Mouse (Mus musculus) heart, adult 2 months (tissue): ENCODE measurements around the gene Zfp981. TPM values are rescaled to one million over a fixed set of nuclear protein-coding genes. Genes with fewer than 3 reads are reported as not detected.
"Not testable (repeated sequence)": the region's sequence is repeated elsewhere in the genome, so short reads cannot be mapped to it uniquely, and the experiment has no call there.

Experiments
- DNase-seq, 2 experiments: peaks; one replicate each; pipeline ENCODE4 v3.0.0; 2021
- H3K27ac ChIP-seq: fragments of 200-600 bp; 2 replicates; pipeline ENCODE4 v1.8.1; 2022
- H3K27me3 ChIP-seq: fragments of 200-500 bp; 2 replicates; pipeline ENCODE4 v1.6.1; 2012; ENCODE audit warnings: mild to moderate bottlenecking, low read length, inconsistent platforms, mixed read lengths; ENCODE audit not compliant: control insufficient read depth, insufficient read depth
- H3K36me3 ChIP-seq: fragments of 200-500 bp; 2 replicates; pipeline ENCODE4 v1.6.1; 2012; ENCODE audit warnings: low read length, inconsistent platforms; ENCODE audit not compliant: control insufficient read depth, insufficient read depth
- H3K4me1 ChIP-seq: fragments of 200-500 bp; 2 replicates; pipeline ENCODE4 v1.6.1; 2011; ENCODE audit warnings: low read length; ENCODE audit not compliant: control insufficient read depth, insufficient read depth
- H3K4me3 ChIP-seq: fragments of 200-600 bp; 2 replicates; pipeline ENCODE4 v1.8.1; 2022
- H3K79me2 ChIP-seq: fragments of 200-500 bp; replicated peaks from 2 replicates; pipeline ENCODE4 v1.6.1; 2012; ENCODE audit warnings: mild to moderate bottlenecking, inconsistent platforms, low read length, moderate library complexity, mixed read lengths; ENCODE audit not compliant: control insufficient read depth, insufficient read depth
- H3K9ac ChIP-seq: fragments of 200-500 bp; 2 replicates; pipeline ENCODE4 v1.6.1; 2012; ENCODE audit warnings: low read depth, mild to moderate bottlenecking, control low read depth, inconsistent platforms, low read length, mixed read lengths
- CTCF ChIP-seq: fragments of 200-600 bp; IDR thresholded peaks from 2 replicates; pipeline ENCODE4 v1.8.1; 2022; ENCODE audit warnings: antibody characterized with exemption, mild to moderate bottlenecking, moderate library complexity
- EP300 ChIP-seq: fragments of 200-500 bp; IDR thresholded peaks from 2 replicates; pipeline ENCODE4 v1.6.1; 2011; ENCODE audit warnings: low read depth, low read length, control low read depth; ENCODE audit not compliant: insufficient read depth
- POLR2A ChIP-seq: fragments of 200-500 bp; IDR thresholded peaks from 2 replicates; pipeline ENCODE4 v1.6.1; 2011; ENCODE audit warnings: mild to moderate bottlenecking, low read depth, low read length, control low read depth; ENCODE audit not compliant: insufficient read depth
- WGBS: fragments of 180-500 bp; shearing (Covaris S2); methylation state at CpG from one replicate; pipeline ENCODE4 v1.1.7; 2018; 5-methylcytosine and 5-hydroxymethylcytosine counted together
- intact Hi-C: fragments of 180-260 bp; cut with DNase I; formaldehyde crosslinking; loops from one replicate; pipeline ENCODE4 v1.15.1; 2025
- long read RNA-seq: library from polyadenylated mRNA; stranded (forward); transcript quantifications from one replicate; pipeline ENCODE4 v2.0.0, GENCODE M21; 2021
- polyA plus RNA-seq: library from polyadenylated mRNA; depleted of rRNA; stranded (reverse); fragments of >200 nt; gene quantifications from 2 replicates; pipeline ENCODE4 v1.2.3, GENCODE M21; 2012; rRNA removed
- total RNA-seq, 2 experiments: library from RNA; stranded (reverse); gene quantifications; 2 replicates each; pipeline ENCODE4 v1.2.3; 2021

Gene Zfp981
- under 1 TPM; 0.48 to 0.55 TPM for total RNA-seq
- polyA plus RNA-seq: 0.04 TPM in 1 of 2 replicates, not detected in the other
- long read RNA-seq, partial matches to known transcripts: 0 of 3 reads
- long read RNA-seq, other reads (novel, unspliced or antisense): 3 of 3 reads

DNA sequence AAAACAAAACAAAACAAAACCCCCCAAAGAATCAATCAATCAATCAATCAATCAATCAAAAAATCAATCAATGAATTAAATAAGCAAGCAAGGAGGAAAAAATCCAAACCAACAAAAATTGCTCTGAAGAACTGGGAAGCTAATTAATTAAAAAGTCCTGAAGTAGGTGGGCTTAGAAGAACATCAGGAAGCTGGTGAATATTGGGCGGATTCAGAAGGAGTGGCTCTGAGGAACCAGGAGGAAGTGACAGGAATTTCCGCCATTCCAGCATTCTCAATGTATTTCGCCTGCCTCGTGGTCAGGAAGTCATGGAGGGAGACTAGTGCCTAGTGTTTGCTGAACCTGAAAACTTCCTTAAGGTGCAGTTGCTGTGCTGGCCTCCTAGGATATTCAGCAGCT is at the start of gene Zfp981:
Gene Zfp981 (plus strand): TSS at position 301 of the 400 bp plus-strand sequence.
- intact Hi-C loops, DNase-seq, H3K4me3 ChIP-seq, H3K36me3 ChIP-seq, H3K79me2 ChIP-seq, H3K27me3 ChIP-seq, H3K27ac ChIP-seq, H3K9ac ChIP-seq, H3K4me1 ChIP-seq: not testable (repeated sequence)
- 71% methylated on average over 4 of the region's 4 CpGs for whole genome bisulfite sequencing

DNA sequence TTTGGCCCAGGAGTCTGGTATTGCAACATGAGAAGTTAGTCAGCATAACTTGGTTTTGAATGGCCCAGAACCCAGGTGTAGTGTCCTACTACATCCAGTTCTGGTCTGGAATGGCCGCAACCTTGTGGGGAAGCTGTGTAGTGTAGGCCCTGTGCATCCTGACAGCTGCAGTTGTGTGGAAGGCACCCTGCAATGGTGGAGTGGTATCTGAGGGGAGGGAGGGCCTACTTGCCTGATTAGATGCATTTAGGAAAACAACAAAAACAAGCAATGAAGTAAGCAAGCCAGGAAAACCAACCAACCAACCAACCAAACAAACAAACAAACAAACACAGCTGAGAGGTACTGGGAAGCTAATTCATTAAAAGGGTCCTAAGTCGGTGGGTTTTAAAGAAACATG is 49.3 kb upstream of the Zfp981 start:
- intact Hi-C loops: not testable (repeated sequence)
- 70% methylated on average over 2 of the region's 2 CpGs for WGBS

DNA sequence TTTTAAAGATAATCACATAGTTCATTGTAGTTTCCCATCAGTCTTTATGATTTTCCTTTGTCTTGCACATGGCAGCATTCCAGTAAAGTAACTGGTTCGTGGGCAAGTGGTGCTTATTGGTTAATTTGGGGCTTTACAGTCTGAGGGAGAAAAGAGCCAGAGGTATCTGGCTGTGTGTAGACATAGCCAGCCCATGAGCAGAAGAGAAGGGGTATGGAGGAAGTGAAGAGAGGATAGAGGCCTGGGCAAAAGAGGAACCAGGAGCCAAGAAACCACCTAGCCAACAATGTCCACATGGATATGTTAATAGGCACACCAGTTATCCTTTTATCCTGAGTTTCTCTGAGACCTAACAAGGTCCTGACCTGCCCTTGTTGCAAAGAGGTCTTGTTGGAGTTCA is 47.7 kb upstream of the Zfp981 start:
- H3K4me3 ChIP-seq, H3K27ac ChIP-seq, H3K27me3 ChIP-seq, DNase-seq, H3K4me1 ChIP-seq, H3K9ac ChIP-seq, H3K36me3 ChIP-seq, H3K79me2 ChIP-seq, intact Hi-C loops: not testable (repeated sequence)
- whole genome bisulfite sequencing: 44% methylated on average over 1 of the region's 1 CpGs

More for the DNA sequence above, 49.3 kb upstream of the Zfp981 start:
- H3K27me3 ChIP-seq, H3K4me3 ChIP-seq, H3K9ac ChIP-seq, H3K36me3 ChIP-seq, H3K4me1 ChIP-seq, H3K27ac ChIP-seq, H3K79me2 ChIP-seq, DNase-seq: not testable (repeated sequence)

DNA sequence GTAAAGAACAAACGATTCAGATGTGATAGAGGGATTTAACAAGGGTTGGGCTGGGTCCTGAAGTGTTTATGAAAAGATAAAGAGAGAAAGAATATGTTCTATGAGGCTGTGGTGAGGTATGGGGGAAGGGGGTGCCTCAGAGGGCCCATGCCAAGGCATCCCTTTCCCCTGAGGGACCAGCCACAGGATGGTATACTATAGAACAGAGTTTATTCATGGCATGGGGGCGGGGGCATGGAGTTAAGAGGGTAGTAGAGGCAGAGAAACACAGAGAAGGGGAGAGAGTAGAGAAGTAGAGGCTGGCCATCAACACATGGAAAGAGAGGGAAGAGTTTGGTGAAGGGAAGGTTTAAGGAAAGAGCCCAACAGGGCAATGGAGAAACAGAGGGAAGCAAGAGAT is 46.9 kb upstream of the Zfp981 start:
- no peaks in the 10 kb centered on the region for H3K4me1 ChIP-seq
- no peaks in the 10 kb centered on the region for H3K36me3 ChIP-seq
- WGBS: 32% methylated on average over 2 of the region's 2 CpGs
- H3K9ac ChIP-seq: no peak overlapping the region
- no peaks in the 10 kb centered on the region for H3K79me2 ChIP-seq
- DNase-seq: no peak
- intact Hi-C loops: no loop called here
- H3K27me3 ChIP-seq: no peaks in the 10 kb centered on the region
- no peak overlapping the region for H3K27ac ChIP-seq
- H3K4me3 ChIP-seq: no peak overlapping the region
- TF ChIP-seq EP300: no peak

DNA sequence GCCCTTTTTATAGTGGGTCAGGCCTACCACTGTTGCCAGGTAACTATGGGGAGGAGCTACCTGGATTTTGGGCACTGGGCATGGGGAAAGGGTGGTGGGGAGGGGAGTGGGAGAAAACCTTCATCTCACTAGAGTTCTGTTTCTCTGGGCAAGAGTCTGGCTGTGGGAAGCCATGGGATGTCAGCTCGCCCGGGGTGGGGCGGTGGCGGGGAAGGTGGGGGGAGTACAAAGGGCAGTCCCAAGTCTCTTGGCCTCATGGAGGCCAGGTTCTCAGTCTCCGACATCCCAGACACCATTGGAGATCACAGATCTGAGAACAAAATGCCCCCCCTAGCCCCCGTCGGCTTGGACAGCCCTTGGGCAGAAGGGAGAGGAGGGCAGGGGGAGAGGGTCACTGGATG is 46.5 kb upstream of the Zfp981 start:
- H3K27ac ChIP-seq: no peak overlapping the region
- H3K79me2 ChIP-seq: no peaks in the 10 kb centered on the region
- TF ChIP-seq CTCF: no peak
- TF ChIP-seq POLR2A: no peak
- TF ChIP-seq EP300: no peak
- no peak overlapping the region for H3K9ac ChIP-seq
- no peaks in the 10 kb centered on the region for H3K36me3 ChIP-seq
- intact Hi-C loops: no loop called here
- 85% methylated on average over 7 of the region's 7 CpGs for WGBS
- no peak for DNase-seq
- no peak overlapping the region for H3K4me3 ChIP-seq
- H3K4me1 ChIP-seq: no peaks in the 10 kb centered on the region
- H3K27me3 ChIP-seq: no peaks in the 10 kb centered on the region

DNA sequence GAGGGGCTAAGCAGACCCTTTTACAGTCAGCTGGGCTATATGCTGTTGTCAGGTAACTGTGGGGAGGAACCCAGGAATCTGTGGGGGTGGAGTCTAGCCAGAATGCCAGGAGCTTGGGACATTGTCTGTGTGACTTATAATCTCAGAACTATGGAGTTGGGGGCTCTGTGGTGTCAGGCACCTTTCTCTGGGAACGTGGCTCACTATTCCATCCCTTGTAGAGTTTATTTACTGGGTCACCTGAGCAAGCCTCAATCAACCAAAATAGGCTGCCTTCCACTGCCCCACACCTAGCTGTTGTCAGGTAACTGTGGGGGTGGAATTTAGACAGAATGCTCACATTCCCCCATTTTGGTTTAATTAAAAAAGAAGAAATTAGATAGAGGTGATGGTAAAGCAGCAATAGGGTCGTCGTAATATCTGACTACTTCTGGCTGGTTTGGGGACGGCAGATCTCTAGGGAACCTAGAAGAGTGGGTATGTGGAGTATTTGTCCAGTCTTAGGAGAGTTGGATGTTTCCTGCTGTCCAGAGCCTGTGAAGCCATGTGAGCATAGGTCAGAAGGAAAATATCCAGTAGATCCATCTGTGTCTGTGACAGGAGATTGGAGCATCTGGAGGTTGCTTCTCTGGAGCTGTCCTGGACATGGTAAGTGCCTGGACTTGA is 45.6 kb upstream of the Zfp981 start:
- no peaks in the 10 kb centered on the region for H3K36me3 ChIP-seq
- H3K4me3 ChIP-seq: no peak overlapping the region
- no peaks in the 10 kb centered on the region for H3K4me1 ChIP-seq
- no peaks in the 10 kb centered on the region for H3K27me3 ChIP-seq
- no peak overlapping the region for H3K27ac ChIP-seq
- WGBS: 64% methylated on average over 4 of the region's 4 CpGs
- no peaks in the 10 kb centered on the region for H3K79me2 ChIP-seq
- intact Hi-C loops: no loop called here
- no peak overlapping the region for H3K9ac ChIP-seq
- TF ChIP-seq POLR2A (no peak), CTCF (no peak), EP300 (no peak)
- DNase-seq: no peak

DNA sequence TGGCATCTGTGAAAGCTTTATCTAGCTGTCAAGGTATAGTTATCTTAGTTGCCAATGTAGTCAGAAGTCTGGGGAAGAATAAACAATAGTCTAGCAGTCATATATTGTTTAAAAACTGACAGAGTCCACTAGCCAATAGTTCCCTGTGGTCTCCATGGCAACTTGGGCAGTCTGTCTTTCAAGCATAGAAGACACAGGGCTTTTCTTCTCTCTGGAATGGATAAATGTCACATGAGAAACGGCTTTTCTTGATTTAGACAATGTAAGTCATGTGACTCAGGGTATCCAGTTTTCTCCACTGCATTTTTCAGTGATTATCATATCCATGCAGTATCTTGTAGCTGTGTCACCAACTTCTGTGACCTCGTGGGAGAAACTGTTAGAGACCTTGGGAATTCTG is 44.7 kb upstream of the Zfp981 start:
- no peaks in the 10 kb centered on the region for H3K4me1 ChIP-seq
- no peaks in the 10 kb centered on the region for H3K36me3 ChIP-seq
- H3K27me3 ChIP-seq: no peaks in the 10 kb centered on the region
- TF ChIP-seq POLR2A (no peak), EP300 (no peak), CTCF (no peak)
- intact Hi-C loops: no loop called here
- H3K4me3 ChIP-seq: no peak overlapping the region
- no peak overlapping the region for H3K9ac ChIP-seq
- WGBS: 42% methylated on average over 2 of the region's 2 CpGs
- no peak for DNase-seq
- no peaks in the 10 kb centered on the region for H3K79me2 ChIP-seq
- no peak overlapping the region for H3K27ac ChIP-seq
